Mouse (Mus musculus): ENCODE results near the gene Gstm6. TPM values are rescaled to one million over a fixed set of nuclear protein-coding genes. Genes with fewer than 3 reads are reported as not detected.
"Not testable (repeated sequence)": the region's sequence is repeated elsewhere in the genome, so short reads cannot be mapped to it uniquely, and the experiment has no call there.

Gstm6 gene
- polyA plus RNA-seq, 1 experiment, result 3.1 TPM

DNA sequence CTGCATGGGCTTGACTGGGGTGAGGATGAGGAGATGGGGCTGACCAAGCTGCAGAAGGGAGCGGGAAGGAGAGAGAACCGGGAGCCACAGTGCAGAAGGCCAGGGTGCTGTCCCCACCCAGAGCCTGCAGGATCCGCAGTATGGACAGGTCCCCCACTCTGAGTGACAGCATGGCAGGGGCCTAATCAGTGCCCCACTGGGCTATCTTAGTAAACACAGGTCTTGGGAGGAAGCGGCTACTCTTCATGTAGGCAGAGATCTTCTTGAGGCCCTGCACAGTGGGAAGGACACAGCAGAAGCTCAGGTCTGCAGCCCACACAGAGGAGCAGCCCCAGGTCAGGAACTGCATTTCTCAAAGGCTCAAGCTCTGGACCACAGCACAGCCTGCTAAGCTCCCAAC, 20.5 kb upstream of the Gstm6 start:
- Histone ChIP-seq H3K27ac (replicated peaks; ENCODE audit: low read depth, low read length) (no peak overlapping the region), H3K4me1 (ENCODE audit: control insufficient read depth, insufficient read depth, insufficient read length, low read length) (peaks cover 8% of the 10 kb centered on the region), H3K4me3 (ENCODE audit: insufficient read depth, low read depth, low read length) (no peak overlapping the region)

- not testable (repeated sequence) for H3K4me1 ChIP-seq (ENCODE audit: control insufficient read depth, insufficient read depth, insufficient read length, low read length); H3K4me3 ChIP-seq (ENCODE audit: insufficient read depth, low read depth, low read length); H3K27ac ChIP-seq (replicated peaks; ENCODE audit: low read depth, low read length)
Observed at GRCm38 (mm10) chr3:107955260-107955659, 11.7 kb upstream of the Gstm6 start.

GRCm38 (mm10) chr3:107953906-107954305, 10.4 kb upstream of the Gstm6 start:
- Histone ChIP-seq H3K4me1 (ENCODE audit: control insufficient read depth, insufficient read depth, insufficient read length, low read length) (no peaks in the 10 kb centered on the region), H3K27ac (replicated peaks; ENCODE audit: low read depth, low read length) (no peak overlapping the region), H3K4me3 (ENCODE audit: insufficient read depth, low read depth, low read length) (no peak overlapping the region)

DNA sequence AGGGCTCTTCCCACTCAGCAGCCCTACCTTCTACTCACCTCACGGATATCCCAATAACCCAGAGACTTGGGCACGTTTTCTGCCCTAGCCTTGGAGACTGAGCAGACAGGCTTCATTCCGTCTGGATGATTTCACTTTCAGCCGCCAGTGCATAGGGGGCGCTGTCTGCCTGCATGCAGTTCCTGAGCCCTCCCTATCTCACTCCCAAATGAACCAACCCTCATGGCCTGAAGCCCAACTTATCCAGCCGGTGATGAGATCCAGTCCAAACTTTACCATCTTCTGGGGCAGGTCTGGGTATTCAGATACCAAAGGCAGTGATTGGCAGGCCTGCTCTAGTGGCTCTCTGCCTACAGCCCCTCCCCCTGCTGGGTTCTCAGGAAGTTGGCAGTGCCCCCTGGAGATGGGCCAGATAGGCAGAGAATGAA, 9.8 kb upstream of the Gstm6 start:
- Histone ChIP-seq H3K27ac (replicated peaks; ENCODE audit: low read depth, low read length) (no peak overlapping the region), H3K4me1 (ENCODE audit: control insufficient read depth, insufficient read depth, insufficient read length, low read length) (no peaks in the 10 kb centered on the region), H3K4me3 (ENCODE audit: insufficient read depth, low read depth, low read length) (no peak overlapping the region)

DNA sequence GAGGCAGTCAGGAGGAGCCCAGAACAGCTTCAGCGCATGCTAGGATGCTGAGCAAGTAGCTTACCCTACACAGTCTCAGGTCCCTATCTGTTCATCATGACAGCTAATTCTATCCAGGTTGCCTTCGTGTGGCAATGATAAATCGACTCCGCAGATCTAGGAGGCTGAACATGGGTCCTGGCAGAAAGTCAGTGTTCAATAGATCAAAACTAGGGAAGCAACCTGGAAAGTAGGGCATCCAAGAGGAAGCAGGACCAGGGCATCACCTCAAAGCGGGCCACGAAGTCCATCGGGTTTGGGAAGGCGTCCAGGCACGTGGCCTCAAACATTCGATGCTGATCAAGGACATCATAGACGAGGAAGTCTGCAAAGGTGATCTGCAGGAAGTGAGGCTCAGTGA, 7.0 kb upstream of the Gstm6 start:
- no peak overlapping the region for H3K27ac ChIP-seq (replicated peaks; ENCODE audit: low read depth, low read length)
- no peak overlapping the region for H3K4me3 ChIP-seq (ENCODE audit: insufficient read depth, low read depth, low read length)
- H3K4me1 ChIP-seq (ENCODE audit: control insufficient read depth, insufficient read depth, insufficient read length, low read length), result no peaks in the 10 kb centered on the region

DNA sequence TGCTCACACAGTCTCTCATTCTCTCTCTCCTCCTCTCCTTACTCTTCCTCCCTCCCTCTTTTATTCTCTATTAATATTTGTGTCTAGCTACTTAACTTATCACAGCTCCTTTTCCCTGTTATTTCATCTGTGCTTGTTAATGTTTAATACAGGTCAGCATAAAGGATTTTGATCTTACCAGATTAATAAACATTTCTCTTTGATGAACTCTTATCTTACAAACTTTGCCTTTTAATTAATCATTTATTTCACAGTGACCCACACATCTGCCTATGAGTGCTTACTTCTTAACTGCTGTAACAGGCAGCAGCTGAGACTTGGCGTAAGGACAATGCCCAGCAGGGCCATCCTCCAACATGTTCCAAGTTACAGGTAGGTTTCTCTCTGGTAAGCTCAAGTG, 5.9 kb upstream of the Gstm6 start:
- H3K4me1 ChIP-seq (ENCODE audit: control insufficient read depth, insufficient read depth, insufficient read length, low read length); H3K4me3 ChIP-seq (ENCODE audit: insufficient read depth, low read depth, low read length); H3K27ac ChIP-seq (replicated peaks; ENCODE audit: low read depth, low read length): not testable (repeated sequence)

DNA sequence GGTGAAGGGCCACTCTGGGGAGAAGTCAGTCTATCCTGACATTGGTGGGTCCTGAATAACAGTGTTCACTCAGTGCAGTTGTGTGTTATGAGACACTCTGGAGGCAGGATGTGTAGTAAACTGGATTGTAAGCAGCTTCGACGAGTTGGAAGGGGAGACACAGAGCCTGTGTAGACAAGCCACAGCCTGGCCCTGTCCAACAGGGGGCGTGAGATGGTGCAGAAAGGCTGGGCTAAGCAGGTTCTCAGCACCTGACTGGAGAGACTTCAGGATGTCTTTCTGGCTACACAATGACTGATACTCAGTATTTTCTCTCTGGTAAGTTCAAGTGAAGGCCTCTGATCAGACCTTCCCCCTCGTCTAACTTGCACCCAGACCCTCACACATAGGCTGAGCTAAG, 2.2 kb upstream of the Gstm6 start:
- H3K4me1 ChIP-seq (ENCODE audit: control insufficient read depth, insufficient read depth, insufficient read length, low read length), result peaks cover 2% of the 10 kb centered on the region; the same call in 1 of the 2 replicates
- no peak overlapping the region for H3K27ac ChIP-seq (replicated peaks; ENCODE audit: low read depth, low read length)
- H3K4me3 ChIP-seq (ENCODE audit: insufficient read depth, low read depth, low read length), result no peak overlapping the region

DNA sequence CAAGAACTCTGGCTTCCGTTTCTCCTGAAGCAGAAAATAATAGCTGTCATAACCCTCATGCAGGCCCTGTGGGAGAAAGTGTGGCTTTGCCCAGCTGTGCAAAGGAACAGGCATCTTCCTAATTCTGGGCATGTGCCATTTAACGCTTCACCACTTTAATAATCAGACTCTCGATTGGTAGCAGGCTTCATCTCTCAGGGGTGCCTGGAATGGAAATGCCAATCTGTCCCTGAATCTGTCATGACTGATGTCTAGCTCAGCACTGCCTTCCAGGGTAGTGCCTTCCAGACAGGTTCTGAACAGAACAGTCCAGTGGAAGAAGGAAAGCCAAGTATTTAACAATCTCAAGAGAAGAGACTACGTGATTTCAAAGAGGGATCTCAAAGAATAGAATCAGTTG, 2.3 kb downstream of the Gstm6 start:
- no peak overlapping the region for H3K27ac ChIP-seq (replicated peaks; ENCODE audit: low read depth, low read length)
- peaks cover 6% of the 10 kb centered on the region for H3K4me1 ChIP-seq (ENCODE audit: control insufficient read depth, insufficient read depth, insufficient read length, low read length)
- H3K4me3 ChIP-seq (ENCODE audit: insufficient read depth, low read depth, low read length), result no peak overlapping the region

- H3K27ac ChIP-seq (replicated peaks; ENCODE audit: low read depth, low read length), result no peak overlapping the region
- H3K4me3 ChIP-seq (ENCODE audit: insufficient read depth, low read depth, low read length), result no peak overlapping the region
- peaks cover 6% of the 10 kb centered on the region for H3K4me1 ChIP-seq (ENCODE audit: control insufficient read depth, insufficient read depth, insufficient read length, low read length)
Observed at GRCm38 (mm10) chr3:107940524-107940923, 3.0 kb downstream of the Gstm6 start.

DNA sequence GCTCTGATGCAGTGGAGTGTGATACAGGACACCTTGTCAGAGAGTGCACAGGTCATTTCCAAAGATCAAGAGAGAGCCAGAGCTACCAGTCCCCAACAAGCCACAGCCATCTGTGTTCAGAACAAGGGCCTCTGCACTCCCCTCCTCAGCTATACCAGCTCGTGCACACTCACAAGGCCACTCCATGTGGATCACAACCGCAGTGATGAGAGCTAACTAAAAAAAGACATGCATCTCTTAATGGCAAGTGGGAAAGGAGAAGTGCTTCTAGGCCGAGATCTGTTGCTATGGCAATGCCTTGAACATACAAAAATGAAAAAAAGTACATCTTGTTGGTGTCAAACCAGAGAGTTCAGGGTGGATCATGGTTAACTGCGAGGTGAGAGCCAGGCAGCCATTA, 3.7 kb downstream of the Gstm6 start:
- Histone ChIP-seq H3K4me1 (ENCODE audit: control insufficient read depth, insufficient read depth, insufficient read length, low read length) (peaks cover 6% of the 10 kb centered on the region), H3K27ac (replicated peaks; ENCODE audit: low read depth, low read length) (0 out of 2 replicates have a peak overlapping the region, but pooled peaks have one; percentile 20), H3K4me3 (ENCODE audit: insufficient read depth, low read depth, low read length) (no peak overlapping the region)

- no peak overlapping the region for H3K4me3 ChIP-seq (ENCODE audit: insufficient read depth, low read depth, low read length)
- 0 out of 2 replicates have a peak overlapping the region, but pooled peaks have one; percentile 20 for H3K27ac ChIP-seq (replicated peaks; ENCODE audit: low read depth, low read length)
- H3K4me1 ChIP-seq (ENCODE audit: control insufficient read depth, insufficient read depth, insufficient read length, low read length), result peaks cover 6% of the 10 kb centered on the region
Observed at GRCm38 (mm10) chr3:107939403-107939802, 4.1 kb downstream of the Gstm6 start.

DNA sequence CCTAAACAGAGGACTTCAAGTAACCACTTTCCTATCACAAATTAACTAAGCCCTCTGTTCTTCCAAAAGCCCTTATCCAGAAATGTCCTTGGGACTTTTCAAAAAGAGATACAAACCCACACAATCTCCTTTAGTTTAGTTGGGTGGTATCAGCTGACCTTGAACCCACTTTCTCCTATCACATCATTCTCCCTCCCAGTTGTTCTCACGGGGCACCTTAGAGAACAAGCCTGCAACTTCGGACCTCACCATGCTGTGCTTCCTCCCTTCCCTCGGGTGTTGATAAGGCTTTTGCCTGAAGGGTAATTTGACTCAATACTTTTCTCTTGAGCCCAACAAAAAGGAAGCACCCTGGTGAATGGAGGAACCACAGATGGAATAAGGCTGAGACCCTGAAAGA, 7.7 kb downstream of the Gstm6 start:
- Histone ChIP-seq H3K4me1 (ENCODE audit: control insufficient read depth, insufficient read depth, insufficient read length, low read length) (peaks cover 4% of the 10 kb centered on the region; the same call in 1 of the 2 replicates), H3K4me3 (ENCODE audit: insufficient read depth, low read depth, low read length) (no peak overlapping the region), H3K27ac (replicated peaks; ENCODE audit: low read depth, low read length) (no peak overlapping the region)

DNA sequence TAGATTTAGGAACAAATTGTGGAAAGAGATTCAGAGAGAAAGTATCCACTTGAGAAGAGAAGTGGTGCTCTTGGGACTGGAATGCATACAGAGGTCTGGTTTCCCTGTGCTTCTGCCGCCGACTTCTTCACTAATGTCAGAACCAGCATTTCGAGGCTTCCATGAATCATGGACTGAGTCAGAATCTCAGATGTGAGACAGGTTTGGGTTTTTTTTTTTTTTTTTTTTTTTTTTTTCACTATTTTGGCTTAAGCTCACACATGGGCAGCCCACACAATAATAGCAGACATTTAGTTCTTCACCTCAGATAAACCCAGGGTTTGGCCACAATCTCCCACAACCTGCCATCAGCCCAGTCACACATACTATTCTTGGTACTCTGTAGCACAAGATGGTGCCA, 8.3 kb downstream of the Gstm6 start:
- Histone ChIP-seq H3K4me1 (ENCODE audit: control insufficient read depth, insufficient read depth, insufficient read length, low read length) (peaks cover 4% of the 10 kb centered on the region; the same call in 1 of the 2 replicates), H3K4me3 (ENCODE audit: insufficient read depth, low read depth, low read length) (no peak overlapping the region), H3K27ac (replicated peaks; ENCODE audit: low read depth, low read length) (no peak overlapping the region)

DNA sequence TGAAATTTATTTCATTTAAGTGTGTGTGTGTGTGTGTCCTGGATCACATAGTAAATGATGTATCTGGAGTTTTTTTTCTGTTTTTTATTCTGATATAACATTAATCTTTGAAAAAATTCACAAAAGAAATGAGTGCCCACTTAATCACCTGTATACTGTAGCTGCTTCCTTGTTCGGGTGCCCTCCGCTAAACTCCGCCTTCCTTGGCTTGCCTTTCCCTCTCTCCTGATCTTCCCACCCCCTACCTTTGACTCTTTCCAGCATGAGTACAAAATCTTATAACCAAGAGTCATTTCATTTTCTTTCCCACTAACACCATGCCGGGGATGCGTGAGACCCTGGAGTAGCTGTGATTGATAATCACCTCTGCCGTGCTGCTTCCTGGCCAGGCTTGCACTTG, 11.4 kb downstream of the Gstm6 start:
- H3K4me1 ChIP-seq (ENCODE audit: control insufficient read depth, insufficient read depth, insufficient read length, low read length), result no peaks in the 10 kb centered on the region
- no peak overlapping the region for H3K4me3 ChIP-seq (ENCODE audit: insufficient read depth, low read depth, low read length)
- no peak overlapping the region for H3K27ac ChIP-seq (replicated peaks; ENCODE audit: low read depth, low read length)

DNA sequence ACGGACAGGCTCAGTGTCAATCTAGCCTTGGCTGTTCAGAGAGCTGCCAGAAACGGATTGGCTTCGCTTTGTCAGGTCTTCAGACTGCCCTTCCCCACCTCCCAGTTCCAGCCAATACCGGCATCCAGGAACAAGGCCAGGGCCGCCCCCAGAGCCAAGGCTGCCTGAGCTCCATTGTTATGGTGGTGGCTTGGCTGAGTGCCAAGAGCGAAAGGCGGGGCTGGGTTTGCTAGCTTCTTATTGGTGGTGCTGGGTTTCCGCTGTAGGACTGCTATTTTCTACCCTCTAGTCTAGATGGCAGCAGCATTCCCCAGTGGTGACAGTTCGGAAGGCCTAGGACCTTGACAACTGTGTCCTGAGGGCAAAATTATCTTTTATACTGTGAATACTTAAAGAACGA, 11.9 kb downstream of the Gstm6 start, which contains the start of gene Gstm7:
Gstm7 (minus strand) TSS at position 148 of the 400 bp plus-strand sequence.
- Histone ChIP-seq H3K4me1 (ENCODE audit: control insufficient read depth, insufficient read depth, insufficient read length, low read length) (no peaks in the 10 kb centered on the region), H3K27ac (replicated peaks; ENCODE audit: low read depth, low read length) (0 out of 2 replicates have a peak within 1 kb of the TSS, but pooled peaks have one; percentile 2), H3K4me3 (ENCODE audit: insufficient read depth, low read depth, low read length) (peak within 1 kb of the TSS; percentile 47)

DNA sequence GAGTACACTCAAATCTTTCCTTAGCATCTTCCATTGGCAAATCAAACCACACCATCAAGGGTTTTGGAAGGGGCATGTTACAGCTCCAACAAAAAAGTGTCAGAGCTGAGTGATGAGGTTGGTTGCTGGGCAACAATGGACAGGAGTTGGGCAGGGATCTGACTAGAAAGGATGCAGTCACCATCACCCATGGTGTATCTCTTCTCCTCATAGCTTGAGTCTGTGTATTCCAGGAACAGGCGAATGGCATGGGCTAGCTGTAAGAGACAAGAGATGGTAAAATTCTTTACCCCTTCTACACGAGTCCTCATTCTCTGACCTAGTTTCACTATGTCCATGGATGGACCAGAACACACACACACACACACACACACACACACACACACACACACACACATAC, 12.4 kb downstream of the Gstm6 start:
- Histone ChIP-seq H3K4me1 (ENCODE audit: control insufficient read depth, insufficient read depth, insufficient read length, low read length) (no peaks in the 10 kb centered on the region), H3K27ac (replicated peaks; ENCODE audit: low read depth, low read length) (0 out of 2 replicates have a peak overlapping the region, but pooled peaks have one; percentile 2), H3K4me3 (ENCODE audit: insufficient read depth, low read depth, low read length) (peak overlapping the region; percentile 47)

- no peak overlapping the region for H3K27ac ChIP-seq (replicated peaks; ENCODE audit: low read depth, low read length)
- H3K4me3 ChIP-seq (ENCODE audit: insufficient read depth, low read depth, low read length), result no peak overlapping the region
- no peaks in the 10 kb centered on the region for H3K4me1 ChIP-seq (ENCODE audit: control insufficient read depth, insufficient read depth, insufficient read length, low read length)
Observed at GRCm38 (mm10) chr3:107929731-107930130, 13.8 kb downstream of the Gstm6 start.
